Mouse (Mus musculus): ENCODE data around the gene Bola2. TPM values are rescaled to one million over a fixed set of nuclear protein-coding genes. Genes with fewer than 3 reads are reported as not detected.

Gene Bola2
- polyA plus RNA-seq (2017; shearing (Covaris generic)): 100 to 1,000 TPM; 104 to 113 TPM

DNA sequence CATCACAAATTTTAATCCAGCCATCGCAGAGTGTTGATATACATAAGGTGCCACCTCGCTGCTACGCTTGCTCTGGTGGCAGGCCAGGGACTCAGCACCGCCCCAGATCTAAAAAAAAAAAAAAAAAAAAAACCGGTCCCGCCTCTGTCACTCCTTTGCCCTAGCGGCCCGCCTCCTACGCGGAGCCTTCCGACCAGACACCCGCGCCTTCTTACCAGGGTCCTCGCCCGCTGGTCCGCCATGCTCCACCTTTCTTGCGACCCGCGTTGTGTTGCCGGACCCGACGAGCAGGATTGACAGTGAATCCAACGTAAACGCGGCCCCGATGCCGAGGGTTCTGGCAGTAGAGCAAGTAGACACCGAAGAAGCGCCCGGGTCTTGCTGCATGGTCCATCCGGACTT lies at the start of gene Bola2:
Gene Bola2, plus strand, starts transcription at position 192 of the 402 bp plus-strand sequence.

DNA sequence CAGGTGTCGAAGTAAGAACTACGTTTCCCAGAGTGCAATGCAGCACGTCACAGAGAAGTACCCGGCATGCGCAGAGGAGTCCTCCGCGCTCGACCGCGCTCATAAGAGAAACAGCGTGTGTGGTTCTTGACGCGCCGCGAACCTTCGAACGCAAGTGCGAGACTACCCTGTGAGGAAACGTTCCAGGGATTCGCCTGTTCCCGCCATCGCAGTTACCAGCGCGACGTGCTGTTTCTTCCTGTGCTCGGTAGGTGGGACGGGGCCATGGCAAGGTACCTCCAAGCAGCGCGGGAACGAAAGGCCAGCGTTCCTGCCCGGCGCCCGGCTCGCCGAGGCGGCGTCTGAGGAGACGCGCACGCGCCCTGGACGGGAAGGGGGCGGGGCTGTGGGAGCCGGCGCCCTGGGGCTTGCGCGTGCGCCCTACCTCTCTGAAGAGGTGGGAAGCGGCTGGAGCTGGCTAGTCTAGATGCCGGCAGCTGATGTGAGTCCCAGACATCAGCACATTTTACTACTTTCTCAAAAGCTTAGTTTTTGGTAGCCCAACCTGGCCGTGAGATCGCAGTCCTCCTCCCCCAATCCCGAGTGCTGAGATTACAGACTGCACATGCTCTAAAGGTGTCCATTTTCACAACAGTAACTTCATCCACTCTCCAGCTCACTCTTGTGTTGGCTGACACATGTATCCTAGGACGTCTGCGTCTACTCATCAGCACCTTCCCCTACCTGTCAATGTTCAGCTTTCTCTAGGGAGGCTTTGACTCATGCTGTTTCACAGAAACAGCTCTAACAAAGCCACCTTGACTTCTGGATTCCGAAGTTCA lies 45.8 kb upstream of the Bola2 start, which contains the start of gene Sgf29:
Gene Sgf29, plus strand, starts transcription at position 79 of the 821 bp plus-strand sequence.

DNA sequence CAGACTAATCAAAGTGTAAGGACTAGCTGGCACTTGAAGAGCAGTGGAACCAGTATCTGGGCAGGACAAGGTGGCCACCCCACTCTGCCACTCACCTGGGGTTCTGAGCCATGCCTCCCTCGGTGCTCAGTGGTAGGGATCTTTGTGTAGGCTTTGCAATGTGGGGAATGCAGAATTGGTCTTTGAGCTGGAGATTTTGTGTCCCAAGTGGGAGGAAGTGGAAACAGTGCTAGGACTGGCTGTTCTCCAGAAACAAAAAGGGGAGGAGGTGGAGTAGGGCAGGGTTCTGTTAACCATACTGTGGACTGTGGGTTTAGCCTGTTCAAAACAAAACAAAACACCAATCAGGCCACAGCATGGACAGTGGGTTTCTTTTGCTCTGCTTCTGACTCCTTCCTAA lies 19.0 kb upstream of the Bola2 start, which contains the start of gene Sult1a1:
Gene Sult1a1, minus strand, starts transcription at position 226 of the 400 bp plus-strand sequence.

DNA sequence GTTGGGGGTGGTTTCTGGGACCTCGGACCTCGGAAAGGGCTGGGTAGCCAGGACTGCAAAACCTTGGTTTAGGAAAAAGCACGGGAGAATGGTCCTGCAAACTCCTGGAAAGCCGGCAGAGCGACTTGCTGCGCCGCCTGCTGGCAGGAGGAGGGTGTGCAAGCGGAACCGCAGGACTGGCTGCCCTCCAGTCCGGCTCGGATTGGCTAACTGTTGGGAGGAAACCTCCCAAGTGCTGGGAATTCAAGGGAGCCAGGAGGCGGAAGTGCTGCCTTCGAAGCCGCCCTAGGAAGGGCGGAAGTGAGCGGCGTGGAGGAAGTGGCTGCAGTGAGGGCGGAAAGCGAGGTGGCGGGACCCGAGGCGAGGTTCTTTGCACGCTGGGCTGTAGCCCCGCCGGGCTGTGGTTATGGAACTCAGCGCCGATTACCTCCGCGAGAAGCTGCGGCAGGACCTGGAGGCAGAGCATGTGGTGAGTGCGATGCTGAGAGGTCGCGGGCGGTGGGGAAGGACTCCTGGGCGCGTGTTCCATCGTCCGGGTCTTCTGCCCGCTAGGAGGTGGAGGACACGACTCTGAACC lies 518 bp downstream of the Bola2 start, which contains the start of gene Slx1b:
Gene Slx1b, minus strand, starts transcription at position 154 of the 577 bp plus-strand sequence.

DNA sequence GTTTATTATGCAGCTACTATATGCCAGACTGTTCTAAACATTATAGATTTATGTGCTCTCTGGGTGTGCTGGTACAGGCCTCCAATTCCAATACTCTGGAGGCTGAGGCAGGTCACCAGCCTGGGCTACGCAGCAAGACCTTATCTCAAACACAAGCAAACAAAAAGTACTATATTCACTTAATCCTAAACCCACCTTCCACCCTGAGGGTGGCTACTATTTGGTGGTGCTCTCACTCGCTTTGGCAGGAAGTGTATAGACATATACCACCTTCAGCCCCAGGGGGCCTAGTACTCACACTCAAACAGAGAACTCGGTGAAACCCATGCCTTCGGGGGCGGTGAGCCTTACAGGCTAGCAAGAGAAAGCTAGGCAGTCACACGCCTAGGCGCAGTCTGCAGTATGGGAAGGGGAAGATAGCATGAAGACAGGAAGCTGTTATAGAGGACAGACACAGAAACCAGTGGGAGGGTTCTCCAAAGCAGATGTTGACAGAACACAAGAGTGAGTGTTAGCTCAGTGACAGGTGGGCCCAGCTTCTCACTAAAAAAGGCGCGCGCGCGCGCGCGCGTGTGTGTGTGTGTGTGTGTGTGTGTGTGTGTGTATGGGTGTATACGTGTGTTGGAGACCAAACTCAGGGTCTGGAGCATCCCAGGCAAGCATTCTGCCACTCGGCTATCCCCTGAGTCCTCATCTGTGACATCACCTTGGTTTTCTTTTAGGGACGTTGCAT lies 12.4 kb downstream of the Bola2 start, which contains the start of gene Coro1a:
Gene Coro1a, minus strand, starts transcription at position 346 of the 733 bp plus-strand sequence.

Other genes with a start within 250 kb of the Bola2 start
- 1 to 10 TPM in 1 of 2 experiments, under 1 TPM in 1; 0.66 to 1.6 TPM for gene Atp2a1, start 232.3 kb upstream of the Bola2 start, polyA plus RNA-seq (2017; shearing (Covaris generic))
- 10 to 100 TPM; 47.9 to 49.6 TPM for gene Sh2b1, start 220.0 kb upstream of the Bola2 start, polyA plus RNA-seq (2017; shearing (Covaris generic))
- gene Tufm, start 208.0 kb upstream of the Bola2 start, polyA plus RNA-seq (2017; shearing (Covaris generic)): 100 to 1,000 TPM; 101 to 104 TPM
- 100 to 1,000 TPM; 103 TPM for gene Atxn2l, start 192.0 kb upstream of the Bola2 start, polyA plus RNA-seq (2017; shearing (Covaris generic))
- 100 to 1,000 TPM; 157 to 175 TPM for gene Eif3c, start 129.0 kb upstream of the Bola2 start, polyA plus RNA-seq (2017; shearing (Covaris generic))
- 1 to 10 TPM; 3.1 to 5.4 TPM for gene Apobr, start 110.5 kb upstream of the Bola2 start, polyA plus RNA-seq (2017; shearing (Covaris generic))
- 100 to 1,000 TPM in 1 of 2 experiments, 10 to 100 TPM in 1; 81.6 to 107 TPM for gene Cln3, start 109.6 kb upstream of the Bola2 start, polyA plus RNA-seq (2017; shearing (Covaris generic))
- under 1 TPM in 1 of 2 experiments, not detected in 1; 0.42 TPM for gene Il27, start 100.5 kb upstream of the Bola2 start, polyA plus RNA-seq (2017; shearing (Covaris generic))
- gene Nupr1, start 64.5 kb upstream of the Bola2 start, polyA plus RNA-seq (2017; shearing (Covaris generic)): 10 to 100 TPM in 1 of 2 experiments, 1 to 10 TPM in 1; 6.0 to 12.8 TPM
- 100 to 1,000 TPM; 114 to 118 TPM for gene Sgf29, start 46.1 kb upstream of the Bola2 start, polyA plus RNA-seq (2017; shearing (Covaris generic))
- under 1 TPM; 0.20 to 0.48 TPM for gene Sult1a1, start 19.0 kb upstream of the Bola2 start, polyA plus RNA-seq (2017; shearing (Covaris generic))
- gene Slx1b, start 383 bp downstream of the Bola2 start, polyA plus RNA-seq (2017; shearing (Covaris generic)): 10 to 100 TPM in 1 of 2 experiments, 1 to 10 TPM in 1; 8.3 to 10.8 TPM
- gene Coro1a, start 12.4 kb downstream of the Bola2 start, polyA plus RNA-seq (2017; shearing (Covaris generic)): 1,000 to 10,000 TPM; 2,830 to 3,089 TPM
- gene Mapk3, start 64.2 kb downstream of the Bola2 start, polyA plus RNA-seq (2017; shearing (Covaris generic)): 10 to 100 TPM; 32.8 to 38.7 TPM
- 1 to 10 TPM in 1 of 2 experiments, under 1 TPM in 1; 0.89 to 1.3 TPM for gene Gdpd3, start 70.9 kb downstream of the Bola2 start, polyA plus RNA-seq (2017; shearing (Covaris generic))
- 100 to 1,000 TPM; 490 to 573 TPM for gene Ypel3, start 81.6 kb downstream of the Bola2 start, polyA plus RNA-seq (2017; shearing (Covaris generic))
- 1 to 10 TPM; 4.3 to 6.4 TPM for gene Tbx6, start 86.1 kb downstream of the Bola2 start, polyA plus RNA-seq (2017; shearing (Covaris generic))
- gene Ppp4c, start 97.1 kb downstream of the Bola2 start, polyA plus RNA-seq (2017; shearing (Covaris generic)): 100 to 1,000 TPM; 363 to 467 TPM
- gene Fam57b, start 102.3 kb downstream of the Bola2 start, polyA plus RNA-seq (2017; shearing (Covaris generic)): under 1 TPM; 0.16 to 0.97 TPM
- not detected for gene 4930451I11Rik, start 136.2 kb downstream of the Bola2 start, polyA plus RNA-seq (2017; shearing (Covaris generic))
- gene Doc2a, start 152.0 kb downstream of the Bola2 start, polyA plus RNA-seq (2017; shearing (Covaris generic)): not detected
- 1 to 10 TPM; 7.9 to 8.7 TPM for gene Hirip3, start 166.6 kb downstream of the Bola2 start, polyA plus RNA-seq (2017; shearing (Covaris generic))
- gene Ino80e, start 167.0 kb downstream of the Bola2 start, polyA plus RNA-seq (2017; shearing (Covaris generic)): 10 to 100 TPM; 75.8 to 78.6 TPM
- 10 to 100 TPM; 44.6 to 51.3 TPM for gene Taok2, start 189.3 kb downstream of the Bola2 start, polyA plus RNA-seq (2017; shearing (Covaris generic))
- gene Tmem219, start 227.5 kb downstream of the Bola2 start, polyA plus RNA-seq (2017; shearing (Covaris generic)): 10 to 100 TPM; 39.4 to 53.1 TPM
- gene Kctd13, start 233.5 kb downstream of the Bola2 start, polyA plus RNA-seq (2017; shearing (Covaris generic)): 10 to 100 TPM; 31.6 to 38.0 TPM

Measured in inflammation-experienced regulatory T-cells (primary cell).